Mouse (Mus musculus) C2C12 (cell line): Measurements from ENCODE around the gene Mfsd4a. TPM values are rescaled to one million over a fixed set of nuclear protein-coding genes. Genes with fewer than 3 reads are reported as not detected.

ENCODE experiments used
- H3K27me3 ChIP-seq: one replicate; pipeline ENCODE4 v1.6.1; 2011; ENCODE audit not compliant: control insufficient read depth, insufficient read depth, insufficient read length
- H3K36me3 ChIP-seq: one replicate; pipeline ENCODE4 v1.6.1; 2011; ENCODE audit not compliant: control insufficient read depth, insufficient read depth
- H3K4me3 ChIP-seq: one replicate; pipeline ENCODE4 v1.5.1; 2011; ENCODE audit warnings: mild to moderate bottlenecking, control low read depth; ENCODE audit not compliant: poor library complexity, insufficient read depth, severe bottlenecking
- H3K79me2 ChIP-seq: one replicate; pipeline ENCODE4 v1.6.1; 2011; ENCODE audit not compliant: control insufficient read depth, insufficient read depth
- H3K79me3 ChIP-seq: one replicate; pipeline ENCODE4 v1.6.1; 2011; ENCODE audit warnings: low read depth, control low read depth
- H3ac ChIP-seq: one replicate; pipeline ENCODE3; 2011; ENCODE audit warnings: low read depth; ENCODE audit not compliant: control insufficient read depth, insufficient read length
- CEBPB ChIP-seq: IDR thresholded peaks from one replicate; pipeline ENCODE4 v1.6.1; 2011; ENCODE audit warnings: low read depth, mild to moderate bottlenecking, control low read depth, moderate library complexity
- CTCF ChIP-seq: IDR thresholded peaks from one replicate; pipeline ENCODE4 v1.5.1; 2011; ENCODE audit not compliant: control insufficient read depth, insufficient read depth, insufficient read length
- FOSL1 ChIP-seq: IDR thresholded peaks from one replicate; pipeline ENCODE4 v1.8.0; 2011; ENCODE audit warnings: mild to moderate bottlenecking, low read length; ENCODE audit not compliant: poor library complexity, insufficient read depth, severe bottlenecking
- MAX ChIP-seq: IDR thresholded peaks from one replicate; pipeline ENCODE4 v1.6.1; 2011; ENCODE audit warnings: mild to moderate bottlenecking, control low read depth
- MYOD1 ChIP-seq: IDR thresholded peaks from one replicate; pipeline ENCODE4 v1.6.1; 2011; ENCODE audit warnings: low read depth; ENCODE audit not compliant: control insufficient read depth, insufficient read length
- MYOG ChIP-seq: IDR thresholded peaks from one replicate; pipeline ENCODE4 v1.6.1; 2011; ENCODE audit not compliant: control insufficient read depth, insufficient read length; ENCODE audit errors: extremely low read depth
- USF1 ChIP-seq: IDR thresholded peaks from one replicate; pipeline ENCODE4 v1.6.1; 2011; ENCODE audit warnings: low read depth, mild to moderate bottlenecking, control low read depth, moderate library complexity
- polyA plus RNA-seq: library from polyadenylated mRNA; unstranded; fragments of >200 nt; fragmentation: generic; extraction: Trizol; gene quantifications from one replicate; pipeline ENCODE4 v1.2.1, GENCODE M21; 2012; ENCODE audit warnings: missing spikeins

Gene Mfsd4a
- polyA plus RNA-seq, 1 experiment = 7.8 TPM

GRCm38 (mm10) chr1:132095356-132096004 is 27.6 kb upstream of the Mfsd4a start:
- H3K79me2 ChIP-seq = no peaks in the 10 kb centered on the region
- no peak overlapping the region for H3K4me3 ChIP-seq
- H3K27me3 ChIP-seq = no peaks in the 10 kb centered on the region
- no peak overlapping the region for H3ac ChIP-seq
- no peaks in the 10 kb centered on the region for H3K36me3 ChIP-seq
- TF ChIP-seq USF1 = no peak
- no peak for TF ChIP-seq CEBPB
- TF ChIP-seq MYOD1 = peak; percentile 95
- peak; percentile 19 for TF ChIP-seq MAX
- H3K79me3 ChIP-seq = no peaks in the 10 kb centered on the region

GRCm38 (mm10) chr1:132093269-132093668 is 25.4 kb upstream of the Mfsd4a start:
- Histone ChIP-seq H3K79me3 (no peaks in the 10 kb centered on the region), H3K4me3 (no peak overlapping the region), H3K27me3 (no peaks in the 10 kb centered on the region), H3ac (no peak overlapping the region), H3K36me3 (no peaks in the 10 kb centered on the region), H3K79me2 (no peaks in the 10 kb centered on the region)
- TF ChIP-seq CEBPB (no peak), MYOD1 (no peak), CTCF (no peak), MYOG (no peak), FOSL1 (no peak)

GRCm38 (mm10) chr1:132090266-132090665 is 22.4 kb upstream of the Mfsd4a start:
- Histone ChIP-seq H3ac (no peak overlapping the region), H3K36me3 (no peaks in the 10 kb centered on the region), H3K79me3 (no peaks in the 10 kb centered on the region), H3K79me2 (no peaks in the 10 kb centered on the region), H3K4me3 (no peak overlapping the region), H3K27me3 (no peaks in the 10 kb centered on the region)
- no peak for TF ChIP-seq MAX
- TF ChIP-seq MYOD1 = no peak
- TF ChIP-seq CTCF = no peak
- TF ChIP-seq MYOG = no peak

- Histone ChIP-seq H3ac (no peak overlapping the region), H3K36me3 (no peaks in the 10 kb centered on the region), H3K27me3 (no peaks in the 10 kb centered on the region), H3K4me3 (no peak overlapping the region), H3K79me3 (no peaks in the 10 kb centered on the region), H3K79me2 (no peaks in the 10 kb centered on the region)
- no peak for TF ChIP-seq USF1
- no peak for TF ChIP-seq FOSL1
- TF ChIP-seq MAX = no peak
- no peak for TF ChIP-seq CEBPB
- TF ChIP-seq MYOG = no peak
- TF ChIP-seq CTCF = no peak
- no peak for TF ChIP-seq MYOD1
Measured at GRCm38 (mm10) chr1:132089767-132090166, 21.9 kb upstream of the Mfsd4a start.

- no peaks in the 10 kb centered on the region for H3K27me3 ChIP-seq
- no peaks in the 10 kb centered on the region for H3K79me2 ChIP-seq
- TF ChIP-seq FOSL1 = no peak
- TF ChIP-seq MYOD1 = no peak
- TF ChIP-seq CEBPB = no peak
- no peak for TF ChIP-seq USF1
- TF ChIP-seq CTCF = no peak
- no peak for TF ChIP-seq MAX
- no peak for TF ChIP-seq MYOG
- no peak overlapping the region for H3K4me3 ChIP-seq
- no peak overlapping the region for H3ac ChIP-seq
- no peaks in the 10 kb centered on the region for H3K79me3 ChIP-seq
- H3K36me3 ChIP-seq = no peaks in the 10 kb centered on the region
Measured at GRCm38 (mm10) chr1:132088181-132088671, 20.4 kb upstream of the Mfsd4a start.
